Mouse (Mus musculus) v-Abl transformed pro-B cells (cell line): ENCODE data around the gene Hes3.

ENCODE experiments used
- in situ Hi-C, 2 experiments: fragments of 400-800 bp; cut with MboI; formaldehyde crosslinking; loops; one replicate each; pipeline ENCODE4 v1.15.1; 2025; ENCODE audit not compliant: unreplicated experiment in 2 of 2

Gene Hes3

DNA sequence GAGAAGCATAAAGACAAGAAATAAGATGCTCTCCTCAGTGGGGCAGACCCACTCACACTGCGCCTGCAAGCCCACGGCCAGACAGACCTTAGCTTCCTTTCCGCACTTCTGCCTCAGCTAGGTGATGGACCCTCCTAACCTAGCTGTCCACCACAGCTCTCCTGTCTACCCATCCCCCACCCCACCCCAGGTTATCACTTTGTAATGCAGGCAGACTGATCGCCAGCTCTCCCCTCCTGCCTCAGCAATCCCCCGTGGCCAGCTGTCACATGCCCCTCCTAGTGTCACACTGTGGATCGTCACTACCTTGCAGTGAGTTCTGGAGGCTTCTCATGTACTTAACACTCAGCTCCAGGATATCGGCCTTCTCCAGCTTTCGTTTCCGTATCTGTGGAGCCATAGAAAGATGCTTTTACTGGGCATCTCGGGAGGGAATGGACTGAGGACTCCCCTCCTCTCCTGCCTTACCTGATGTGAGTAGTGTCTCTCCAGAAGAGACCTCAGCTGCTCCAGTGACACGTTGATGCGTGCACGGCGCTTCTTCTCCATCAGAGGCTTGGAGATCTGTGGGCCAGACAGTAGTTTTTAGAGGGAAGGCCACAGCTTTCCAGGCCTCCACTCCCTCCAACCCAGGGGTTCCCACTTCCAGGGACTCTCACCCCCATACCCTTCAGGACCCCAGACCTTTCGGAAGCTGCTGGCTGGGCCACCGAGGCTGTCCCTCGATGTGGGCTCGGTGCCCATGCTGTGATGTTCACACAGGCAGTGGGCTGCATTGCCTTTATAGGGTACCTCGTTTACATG is 3.9 kb downstream of the Hes3 start:
- in situ Hi-C loops, result loop anchor here (5.0 to 25.0 kb wide), 5 partner anchors 73 to 1675 kb away; partner anchors contain the start of genes A430005L14Rik (in 1 of the 2), Phf13 (in 1 of the 2) and Thap3 (in 1 of the 2)

DNA sequence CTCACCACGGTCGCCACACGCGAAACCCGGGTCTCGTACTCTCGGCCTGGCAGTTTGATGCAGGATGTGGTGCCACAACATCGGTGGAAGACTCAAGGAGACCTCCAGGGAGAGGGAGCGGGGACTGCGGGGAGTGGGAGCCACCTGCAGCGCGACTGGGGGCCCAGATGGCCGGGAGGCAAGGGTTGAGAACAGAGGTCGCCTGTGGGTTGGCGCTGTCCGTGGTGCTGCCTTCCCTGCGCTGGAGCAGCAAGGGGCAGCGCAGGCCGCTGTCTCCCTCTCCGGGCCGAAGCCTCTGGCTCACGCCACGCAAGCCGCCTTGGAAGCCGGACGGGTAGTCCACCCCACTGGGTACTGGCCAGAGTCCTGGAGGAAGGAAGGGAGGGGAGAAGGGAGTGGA is 4.6 kb downstream of the Hes3 start:
- in situ Hi-C loops, result loop anchor here (5.0 to 25.0 kb wide), 5 partner anchors 72 to 1675 kb away; partner anchors contain the start of genes A430005L14Rik (in 1 of the 2), Phf13 (in 1 of the 2) and Thap3 (in 1 of the 2)

DNA sequence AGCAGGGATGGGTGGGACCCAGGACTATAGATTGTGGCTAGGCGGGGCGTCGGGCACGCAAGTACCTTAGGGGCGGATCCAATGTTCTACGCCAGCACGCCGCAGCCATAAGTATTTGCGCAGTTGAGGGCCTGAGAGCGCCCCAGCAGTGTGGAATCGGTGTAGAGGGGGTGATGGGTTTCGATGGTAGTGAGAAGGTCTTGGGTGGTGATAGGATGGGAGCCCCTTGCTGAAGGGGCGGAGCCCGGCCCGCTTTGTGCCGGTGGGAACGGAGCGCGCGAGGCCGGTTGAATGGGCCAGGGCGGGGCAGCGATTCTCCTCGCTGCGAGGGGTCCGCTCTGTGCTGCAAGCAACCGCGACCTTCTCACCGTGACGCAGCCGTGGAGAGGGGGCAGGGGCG is 5.3 kb downstream of the Hes3 start:
- in situ Hi-C loops, result loop anchor here (5.0 to 25.0 kb wide), 5 partner anchors 71 to 1676 kb away; partner anchors contain the start of genes A430005L14Rik (in 1 of the 2), Phf13 (in 1 of the 2) and Thap3 (in 1 of the 2)

DNA sequence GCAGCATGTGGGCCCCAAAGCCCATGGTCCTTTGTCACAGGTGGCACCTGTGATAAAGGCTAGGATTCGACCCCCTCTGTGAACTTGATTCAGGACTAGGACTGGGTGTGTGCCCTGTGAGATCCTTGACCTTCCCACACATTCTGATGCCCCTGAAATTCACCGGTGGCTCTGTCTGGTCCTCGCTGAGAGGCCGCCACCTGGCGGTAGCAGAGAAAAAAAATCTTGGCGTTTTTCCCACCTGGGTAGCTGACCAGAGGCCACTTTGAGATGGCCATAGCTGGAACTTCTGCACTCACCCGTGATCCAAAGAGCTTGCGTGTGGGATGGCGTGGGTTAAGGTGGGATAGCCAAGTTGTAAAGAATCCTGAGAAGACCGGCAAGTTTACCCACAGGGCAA is 6.0 kb downstream of the Hes3 start:
- in situ Hi-C loops, result loop anchor here (5.0 to 25.0 kb wide), 5 partner anchors 71 to 1677 kb away; partner anchors contain the start of genes A430005L14Rik (in 1 of the 2), Phf13 (in 1 of the 2) and Thap3 (in 1 of the 2)

DNA sequence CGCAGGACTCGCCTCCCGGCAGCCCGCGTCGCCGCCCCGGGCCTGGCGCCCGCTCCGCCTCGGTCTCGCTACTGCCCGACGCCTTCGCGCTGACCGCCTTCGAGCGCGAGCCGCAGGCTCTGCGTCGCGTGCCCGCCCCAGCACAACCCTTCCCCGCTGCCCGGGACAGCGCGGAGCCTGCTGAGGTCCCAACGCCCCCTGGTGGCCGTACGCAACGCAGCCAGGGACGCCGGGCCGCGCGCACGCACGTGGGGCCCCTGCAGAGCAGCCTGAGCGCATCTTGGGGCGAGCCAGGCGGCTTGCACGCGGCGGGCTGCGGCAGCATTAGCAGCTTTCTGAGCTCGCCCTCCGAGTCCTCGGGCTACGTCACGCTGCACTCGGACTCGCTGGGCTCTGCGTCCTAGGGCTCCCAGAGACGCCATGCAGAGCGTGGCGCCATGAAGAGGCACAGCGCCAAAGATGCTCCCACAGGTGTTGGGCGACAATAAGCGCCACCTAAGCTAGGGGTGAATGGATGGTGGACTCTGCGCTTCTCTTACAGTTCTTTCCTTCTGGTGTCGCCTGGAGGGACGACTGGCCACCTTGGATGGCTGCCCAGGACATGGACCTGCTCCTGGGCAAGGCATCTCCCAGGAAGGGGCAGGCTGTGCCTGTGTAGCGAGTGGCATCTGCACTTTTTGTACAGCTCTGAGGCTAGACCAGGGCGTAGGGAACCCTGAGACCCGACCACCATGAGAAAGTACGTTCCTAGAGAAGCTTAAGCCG is 8.1 kb downstream of the Hes3 start:
- in situ Hi-C loops, result loop anchor here (10.0 to 25.0 kb wide), 3 partner anchors 69 to 1679 kb away; partner anchors contain the start of genes A430005L14Rik (in 1 of the 2), Phf13 (in 1 of the 2) and Thap3 (in 1 of the 2)

DNA sequence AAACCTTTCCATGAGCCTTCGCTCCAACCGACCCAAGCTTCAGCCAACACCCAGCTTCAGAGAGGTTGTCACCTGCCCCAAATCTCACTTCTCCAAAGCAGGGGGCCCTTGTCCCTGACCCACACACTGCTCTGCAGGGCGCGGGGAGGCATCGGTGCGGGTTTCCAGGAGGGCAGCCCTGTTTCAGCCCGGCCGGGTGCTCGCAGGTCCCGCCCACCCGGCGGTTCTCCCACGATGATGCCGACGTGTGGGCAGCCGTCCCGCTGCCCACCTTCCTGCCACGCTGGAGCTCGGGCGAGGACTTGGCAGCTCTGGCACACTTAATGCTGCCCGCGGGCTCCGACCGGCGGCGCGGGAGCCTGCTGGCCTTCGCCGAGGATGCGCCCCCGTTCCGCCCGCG is 8.7 kb downstream of the Hes3 start:
- in situ Hi-C loops, result loop anchor here (10.0 to 25.0 kb wide), 3 partner anchors 68 to 1680 kb away; partner anchors contain the start of genes A430005L14Rik (in 1 of the 2), Phf13 (in 1 of the 2) and Thap3 (in 1 of the 2)

DNA sequence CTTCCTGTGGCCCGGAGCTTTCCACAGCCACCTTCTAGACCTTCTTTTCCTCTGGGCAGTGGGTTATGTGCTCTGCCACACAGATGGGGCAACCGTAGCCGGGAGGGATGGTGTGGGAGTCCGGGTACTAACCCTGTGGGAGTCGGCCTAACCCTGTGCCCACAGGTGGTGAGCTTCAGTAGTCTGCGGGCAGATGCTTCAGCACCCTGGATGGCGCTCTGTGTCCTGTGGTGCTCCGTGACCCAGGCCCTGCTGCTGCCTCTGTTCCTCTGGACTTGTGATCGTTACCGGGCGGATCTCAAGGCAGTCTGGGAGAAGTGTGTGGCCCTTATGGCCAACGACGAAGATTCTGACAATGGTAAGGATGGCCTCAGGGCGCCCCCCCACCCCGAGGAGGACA is 9.9 kb downstream of the Hes3 start:
- in situ Hi-C loops, result loop anchor here (10.0 to 25.0 kb wide), 3 partner anchors 67 to 1681 kb away; partner anchors contain the start of genes A430005L14Rik (in 1 of the 2), Phf13 (in 1 of the 2) and Thap3 (in 1 of the 2)

DNA sequence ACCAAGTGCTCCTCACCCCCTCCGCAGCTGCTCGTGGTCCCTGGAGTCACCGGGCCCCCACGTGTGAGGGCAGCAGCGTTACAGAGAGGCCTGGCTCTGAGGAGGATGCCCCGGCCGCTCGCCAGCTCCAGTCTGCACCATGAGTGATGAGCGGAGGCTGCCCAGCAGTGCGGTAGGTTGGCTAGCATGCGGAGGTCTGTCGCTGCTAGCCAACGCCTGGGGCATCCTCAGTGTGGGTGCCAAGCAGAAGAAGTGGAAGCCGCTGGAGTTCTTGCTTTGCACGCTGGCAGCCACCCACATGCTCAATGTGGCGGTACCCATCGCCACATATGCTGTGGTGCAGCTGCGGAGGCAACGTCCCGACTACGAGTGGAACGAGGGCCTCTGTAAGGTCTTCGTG is 12.5 kb downstream of the Hes3 start:
- in situ Hi-C loops, result loop anchor here in 1 of 2 experiments (25.0 kb wide), 2 partner anchors 292 to 1683 kb away; partner anchors contain the start of genes A430005L14Rik, Phf13 and Thap3

DNA sequence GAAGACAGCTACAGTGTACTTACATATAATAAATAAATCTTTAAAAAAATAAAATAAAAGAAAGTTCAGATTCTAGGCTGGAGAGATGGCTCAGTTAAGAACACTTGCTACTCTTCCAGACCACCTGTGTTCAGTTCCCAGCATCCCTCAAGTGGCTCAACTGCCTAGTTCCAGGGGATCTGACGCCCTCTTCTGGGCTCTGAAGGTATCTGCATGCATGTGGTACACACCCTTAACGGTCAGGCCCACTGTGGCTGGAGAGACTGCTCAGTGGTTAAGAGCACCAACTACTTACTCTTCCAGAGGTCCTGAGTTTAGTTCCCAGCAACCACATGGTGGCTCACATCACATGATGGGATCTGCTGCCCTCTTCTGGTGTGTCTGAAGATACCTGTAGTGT is 13.5 kb downstream of the Hes3 start:
- in situ Hi-C loops, result loop anchor here in 1 of 2 experiments (25.0 kb wide), 2 partner anchors 291 to 1684 kb away; partner anchors contain the start of genes A430005L14Rik, Phf13 and Thap3

DNA sequence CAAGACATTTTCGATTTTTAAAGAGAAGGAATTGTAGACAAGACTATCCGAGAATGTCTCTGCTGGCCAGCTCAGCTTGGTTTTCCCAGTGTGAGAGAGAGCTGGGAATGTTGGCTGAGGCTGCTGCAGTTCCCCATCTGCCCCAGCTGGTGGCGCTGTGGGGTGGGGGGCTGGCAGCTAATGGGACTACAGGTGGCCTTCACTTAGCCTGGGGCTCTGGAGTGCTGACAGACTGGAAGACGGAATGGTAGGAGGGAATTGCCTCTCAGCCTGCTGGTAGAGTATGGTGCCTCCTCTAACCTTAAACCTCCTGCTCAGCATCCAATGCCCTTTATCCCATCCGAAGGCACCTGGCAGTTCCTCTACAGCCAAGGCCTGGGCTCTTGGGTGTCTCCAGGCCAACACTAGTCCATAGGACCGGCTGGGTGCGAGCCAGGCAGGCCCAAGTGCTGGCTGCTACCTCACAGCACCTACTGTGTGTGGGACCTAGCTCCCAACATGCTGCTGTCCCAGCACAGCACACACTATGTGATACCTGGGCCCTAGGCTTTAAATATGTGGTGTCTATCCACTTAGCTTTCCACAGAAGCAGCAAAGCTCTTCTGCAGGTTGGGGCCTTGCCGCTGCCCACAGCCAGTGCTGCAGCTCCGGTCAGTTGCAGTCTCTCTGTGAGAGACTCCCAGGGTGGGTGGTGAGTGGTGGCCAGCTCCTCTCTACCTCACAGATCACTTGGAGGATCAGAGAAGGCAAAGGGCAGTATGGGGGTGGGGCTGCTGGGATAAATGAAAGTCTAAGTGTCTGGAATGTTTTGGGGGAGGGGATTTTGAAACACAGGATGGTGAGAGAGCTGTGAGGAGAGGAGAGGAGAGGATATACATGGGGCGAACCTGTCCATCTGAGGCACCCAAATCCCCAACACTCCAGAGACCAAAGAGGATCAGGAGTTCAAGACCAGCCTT is 14.8 kb downstream of the Hes3 start:
- in situ Hi-C loops, result loop anchor here in 1 of 2 experiments (25.0 kb wide), 2 partner anchors 289 to 1686 kb away; partner anchors contain the start of genes A430005L14Rik, Phf13 and Thap3

DNA sequence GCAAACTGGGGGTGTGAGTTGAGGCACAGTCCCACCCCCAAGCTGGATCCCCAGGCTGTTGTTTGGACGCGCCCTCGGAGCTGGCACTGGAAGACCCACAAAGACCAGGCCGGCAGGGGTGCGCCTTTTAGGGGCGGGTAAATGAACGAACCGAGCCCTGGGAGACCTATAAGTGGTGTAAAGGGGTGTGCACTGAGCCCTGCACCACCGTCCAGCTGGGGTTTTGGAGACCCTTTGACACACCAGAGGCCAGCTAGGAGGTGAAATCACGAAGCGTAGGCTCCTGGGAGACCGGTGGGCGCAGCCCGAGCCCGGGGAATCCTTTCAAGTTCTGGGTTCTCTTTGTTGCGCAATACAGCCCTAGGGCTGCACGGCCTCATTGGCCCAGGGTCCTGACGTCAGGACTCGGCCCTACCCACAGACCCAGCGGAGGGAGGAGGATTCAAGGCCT is 16.8 kb downstream of the Hes3 start:
- in situ Hi-C loops, result loop anchor here in 1 of 2 experiments (25.0 kb wide), 2 partner anchors 287 to 1688 kb away; partner anchors contain the start of genes A430005L14Rik, Phf13 and Thap3

DNA sequence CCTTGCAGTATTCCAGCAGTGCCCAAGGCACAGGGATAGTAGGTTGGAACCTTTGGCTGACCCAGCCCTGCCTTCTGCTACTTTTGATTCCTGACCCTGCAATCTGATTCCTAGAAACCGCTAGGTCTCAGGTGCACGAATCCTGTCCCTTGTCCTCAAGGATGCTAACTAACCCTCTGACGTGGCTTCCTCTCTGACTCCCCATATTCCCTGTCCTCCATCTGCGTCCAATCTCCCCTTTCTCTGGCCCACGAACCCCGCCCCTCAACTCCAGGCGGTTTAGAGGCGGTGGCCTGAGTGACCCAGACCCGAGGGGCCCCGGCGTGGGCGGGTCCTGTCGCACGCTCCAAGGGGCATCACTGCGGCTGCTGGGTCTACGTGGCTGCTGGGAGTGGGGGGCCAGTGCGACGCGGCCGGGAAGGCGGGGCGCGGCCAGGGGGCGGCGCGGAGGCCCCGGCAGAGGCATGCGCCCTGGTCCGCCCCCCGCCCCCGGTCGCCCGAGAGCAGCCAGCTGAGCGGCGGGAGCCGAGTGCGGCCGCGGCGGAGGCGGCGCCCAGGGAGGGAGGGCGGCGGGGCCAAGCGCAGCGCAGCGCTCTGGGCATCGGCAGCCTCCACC is 17.7 kb downstream of the Hes3 start, which contains the start of gene Gpr153:
TSS of gene Gpr153 (plus strand) at position 612 of the 616 bp plus-strand sequence.
- in situ Hi-C loops, result no loop called here

DNA sequence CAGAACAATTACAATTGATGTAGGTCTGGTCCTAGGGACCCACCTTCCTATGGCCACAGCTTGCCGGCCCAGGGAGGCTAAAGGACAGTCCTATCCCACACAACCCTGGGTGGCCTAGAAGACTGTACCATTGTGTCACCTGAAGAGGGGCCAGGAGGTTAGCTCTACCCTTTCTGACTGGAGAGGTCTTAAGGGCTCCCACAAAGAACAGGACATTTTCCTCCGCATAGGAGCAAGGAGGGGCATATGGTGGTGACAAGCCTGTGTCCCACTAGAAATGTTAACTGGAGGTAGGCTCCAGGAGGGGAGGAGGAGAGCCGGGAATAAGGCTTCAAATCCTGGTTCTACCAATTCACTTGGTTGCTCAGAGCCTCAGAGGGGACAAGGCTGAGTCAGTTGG is 18.3 kb downstream of the Hes3 start:
- in situ Hi-C loops, result no loop called here

DNA sequence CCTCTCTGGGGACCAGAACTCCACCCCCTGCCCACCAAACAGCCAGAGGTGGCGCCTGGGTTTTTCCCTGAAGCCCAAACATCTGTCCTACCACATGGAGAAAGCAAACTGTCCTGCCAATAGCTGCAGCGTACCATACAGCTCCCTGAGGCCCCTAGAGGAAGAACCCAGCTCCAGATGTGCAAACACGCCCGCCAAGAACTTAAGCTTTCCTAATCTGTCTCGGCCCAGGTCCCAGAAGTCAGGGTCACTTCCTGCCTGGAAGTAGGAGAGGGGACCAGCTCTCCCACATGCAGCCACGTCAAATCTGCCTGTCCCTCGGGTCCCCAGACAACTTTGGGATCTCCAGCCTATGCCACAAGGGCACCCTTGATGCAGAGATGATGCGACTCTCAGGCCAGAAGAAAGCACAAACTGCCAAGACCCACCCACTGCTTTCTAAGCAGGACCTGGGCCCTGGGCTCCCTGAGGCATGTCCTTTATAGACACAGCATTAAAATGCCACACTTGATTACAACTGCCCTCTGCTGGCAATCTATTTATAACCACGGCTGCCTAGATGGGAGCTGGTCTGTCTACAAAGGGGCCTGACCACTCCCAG is 18.9 kb downstream of the Hes3 start:
- in situ Hi-C loops, result no loop called here

DNA sequence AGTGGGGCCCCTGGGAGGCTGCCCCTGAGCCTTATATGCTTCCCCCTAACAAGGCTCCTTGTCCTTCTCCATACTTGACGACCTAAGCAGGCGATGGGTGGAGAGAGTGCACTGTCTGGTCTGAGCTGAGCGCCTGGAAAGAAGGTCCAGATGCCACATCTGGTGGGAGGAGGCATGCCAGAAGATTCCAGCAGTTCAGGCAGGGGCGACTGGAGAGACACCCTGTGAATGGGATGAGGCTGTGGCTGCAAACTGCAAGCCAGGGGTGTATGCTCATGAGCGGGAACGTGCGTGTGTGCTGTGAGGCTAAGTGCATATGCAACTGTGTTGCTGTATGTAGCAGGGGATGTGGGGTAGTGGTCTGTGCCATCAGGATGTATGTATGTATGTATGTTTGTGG is 19.5 kb downstream of the Hes3 start:
- in situ Hi-C loops, result no loop called here

DNA sequence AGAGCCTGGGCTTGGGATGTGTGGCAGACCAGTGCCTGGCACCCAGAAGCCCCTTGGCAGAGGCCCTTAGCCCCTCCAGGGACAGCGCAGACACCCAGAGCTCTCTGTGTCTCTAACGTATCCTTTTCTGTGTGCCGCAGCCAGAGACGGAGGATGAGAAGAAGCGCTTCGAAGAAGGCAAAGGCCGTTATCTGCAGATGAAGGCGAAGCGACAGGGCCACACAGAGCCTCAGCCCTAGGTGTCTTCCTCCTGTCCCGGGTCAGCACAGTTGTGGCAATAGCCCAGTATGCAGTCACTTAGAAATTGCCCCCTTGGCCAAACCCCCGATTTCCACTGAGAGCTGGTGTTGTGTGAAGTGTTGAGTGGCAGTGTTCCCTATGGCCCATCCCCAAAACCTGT is 20.1 kb downstream of the Hes3 start:
- in situ Hi-C loops, result no loop called here

DNA sequence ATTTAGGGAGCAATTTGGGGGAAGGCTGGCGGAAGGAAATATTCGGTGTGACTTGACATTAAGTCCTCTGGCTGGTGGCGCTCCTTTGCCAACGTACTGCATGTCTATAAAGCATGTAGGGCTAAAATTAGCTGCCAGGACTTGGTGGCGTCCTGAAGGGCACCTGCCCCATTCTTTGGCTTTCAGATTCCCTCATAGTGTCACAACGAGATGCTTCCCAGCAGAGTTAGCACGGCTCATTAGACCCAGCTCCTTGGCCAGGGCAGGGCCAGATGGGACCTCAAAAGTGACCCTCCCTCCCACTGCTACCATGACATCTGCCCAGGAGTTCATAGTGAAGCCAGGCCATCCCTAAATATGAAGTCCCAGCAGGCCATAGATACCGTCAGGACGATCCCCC is 20.9 kb downstream of the Hes3 start:
- in situ Hi-C loops, result no loop called here

DNA sequence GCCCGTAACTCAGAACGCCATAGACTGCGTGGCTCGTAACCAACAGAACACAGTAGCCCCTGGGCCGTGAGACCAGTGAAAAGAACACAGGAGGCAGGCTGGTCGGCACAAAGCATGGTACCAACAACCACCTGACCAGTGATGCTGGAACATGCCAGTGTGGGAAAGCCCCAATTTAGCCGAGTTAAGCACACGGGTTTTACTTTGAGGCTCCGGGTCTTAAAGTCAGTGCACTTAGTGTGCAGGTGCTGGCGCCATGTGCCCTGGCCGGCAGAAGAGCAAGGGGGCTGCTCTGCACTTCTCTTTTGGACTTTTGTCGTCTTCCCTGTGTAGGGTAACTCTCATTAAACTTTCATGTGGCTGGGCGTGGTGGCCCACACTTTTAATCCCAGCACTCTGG is 21.5 kb downstream of the Hes3 start:
- in situ Hi-C loops, result no loop called here
